Mouse (Mus musculus): ENCODE measurements around the gene Arl3. TPM values are rescaled to one million over a fixed set of nuclear protein-coding genes. Genes with fewer than 3 reads are reported as not detected.

Arl3 gene
- polyA plus RNA-seq (2012; rRNA removed): 165 and 172 TPM in 2 replicates

DNA sequence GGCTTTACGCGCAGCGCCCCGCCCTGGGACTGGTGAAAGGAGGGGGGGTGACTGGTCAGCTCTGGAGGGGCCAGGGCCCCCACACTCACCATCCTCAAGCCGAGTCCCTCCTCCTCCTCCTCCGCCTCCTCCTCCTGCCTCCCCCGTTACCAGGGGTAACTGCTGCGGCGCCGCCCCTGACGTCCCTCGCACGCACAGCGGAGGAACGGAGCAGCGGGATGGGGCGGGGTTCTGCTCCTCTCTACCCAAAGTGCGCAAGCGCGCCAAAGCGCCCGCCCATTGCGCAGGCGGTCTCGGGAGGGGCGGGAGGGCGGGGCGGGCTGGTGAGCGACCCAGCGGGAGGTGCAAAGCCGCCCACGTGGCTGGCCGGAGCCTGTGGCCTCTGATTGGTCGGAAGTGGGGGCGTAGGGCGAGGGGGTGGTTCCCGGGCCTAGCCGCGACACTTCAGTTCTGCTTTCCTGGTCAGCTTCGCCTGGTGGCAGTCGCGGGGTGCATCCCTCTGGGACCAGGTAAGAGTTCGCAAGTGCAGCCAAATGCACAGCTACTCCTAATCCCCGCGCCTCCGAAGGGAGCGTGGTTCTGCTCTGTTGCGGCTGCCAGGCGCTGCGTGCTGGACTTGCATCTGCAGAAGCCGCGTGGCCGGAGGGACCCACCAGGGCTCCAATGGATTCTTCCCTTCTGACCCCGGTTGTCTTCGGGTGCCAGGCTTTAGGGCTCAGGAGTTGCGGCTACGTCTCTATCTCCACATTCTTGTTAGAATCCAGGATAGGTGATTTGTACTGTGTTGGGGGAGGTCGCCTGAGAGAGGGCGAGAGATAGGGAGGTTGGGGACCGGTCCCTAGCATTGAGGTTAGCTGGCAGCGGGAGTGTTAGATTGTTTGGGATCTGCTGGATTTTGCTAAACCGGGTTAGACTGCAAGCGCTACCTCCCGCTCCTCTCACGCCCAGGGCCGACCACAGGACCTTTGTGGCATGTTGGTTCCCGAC lies at the start of gene Arl3, which contains the start of gene Sfxn2:
Gene Arl3 (minus strand): TSS at position 248 of the 987 bp plus-strand sequence.
Gene Sfxn2 (plus strand): TSS at position 415 of the 987 bp plus-strand sequence.

GRCm38 (mm10) chr19:46598720-46599252 lies 25.8 kb upstream of the Arl3 start, which contains the start of gene Wbp1l:
TSS of gene Wbp1l (plus strand) at chr19:46599084.

DNA sequence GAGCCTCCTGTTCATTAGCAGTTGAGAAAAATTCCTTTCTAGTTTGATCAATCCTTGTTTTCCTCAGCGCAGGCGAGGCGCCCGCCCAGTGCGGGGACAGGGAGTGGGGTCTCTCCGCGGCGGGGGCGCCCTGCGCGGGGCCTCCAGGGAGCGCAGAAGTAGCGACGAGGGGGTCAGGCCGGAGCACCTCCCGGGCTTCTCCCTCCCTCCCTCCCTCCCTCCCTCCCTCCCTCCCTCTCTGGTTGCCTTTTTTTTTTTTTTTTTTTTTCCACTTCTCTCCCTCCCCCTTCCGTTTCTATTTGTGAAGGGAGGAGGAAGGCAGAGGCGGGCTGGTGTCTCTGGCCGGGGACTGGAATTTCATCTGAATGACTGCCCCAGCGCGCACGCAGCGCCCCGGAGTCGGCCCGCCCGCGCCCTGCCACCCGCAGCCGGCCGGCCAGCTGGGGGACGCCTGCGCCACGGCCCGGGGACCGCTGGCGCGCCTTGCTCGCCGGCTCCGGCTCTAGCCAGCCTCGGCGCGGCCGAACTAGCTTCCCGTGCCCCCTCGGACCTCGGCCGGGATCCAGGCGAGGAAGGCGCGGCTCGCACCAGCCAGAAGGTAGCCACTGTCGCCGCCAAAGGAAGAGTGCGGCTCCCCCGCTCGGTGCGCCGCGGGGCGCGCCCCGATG lies 71.5 kb downstream of the Arl3 start, which contains the start of gene Trim8:
Gene Trim8 (plus strand): TSS at position 302 of the 668 bp plus-strand sequence.

Other genes starting within 250 kb of the Arl3 start
- gene Psd, start 246.0 kb downstream of the Arl3 start, polyA plus RNA-seq (2012; rRNA removed): 23.7 and 27.8 TPM in 2 replicates
- 13.4 and 19.5 TPM in 2 replicates for gene Fbxl15, start 245.0 kb downstream of the Arl3 start, polyA plus RNA-seq (2012; rRNA removed)
- 139 and 148 TPM in 2 replicates for gene Cuedc2, start 234.5 kb downstream of the Arl3 start, polyA plus RNA-seq (2012; rRNA removed)
- 6.8 and 7.2 TPM in 2 replicates for gene Mfsd13a, start 232.1 kb downstream of the Arl3 start, polyA plus RNA-seq (2012; rRNA removed)
- gene 2310034G01Rik, start 222.9 kb downstream of the Arl3 start, polyA plus RNA-seq (2012; rRNA removed): 1.2 TPM in 2 replicates
- 126 and 144 TPM in 2 replicates for gene Actr1a, start 177.4 kb downstream of the Arl3 start, polyA plus RNA-seq (2012; rRNA removed)
- gene Sufu, start 176.3 kb downstream of the Arl3 start, polyA plus RNA-seq (2012; rRNA removed): 22.2 and 29.3 TPM in 2 replicates
- 36.9 and 46.9 TPM in 2 replicates for gene Trim8, start 71.5 kb downstream of the Arl3 start, polyA plus RNA-seq (2012; rRNA removed)
- gene Sfxn2, start 167 bp upstream of the Arl3 start, polyA plus RNA-seq (2012; rRNA removed): 11.7 and 16.0 TPM in 2 replicates
- 38.1 and 40.0 TPM in 2 replicates for gene Wbp1l, start 25.9 kb upstream of the Arl3 start, polyA plus RNA-seq (2012; rRNA removed)
- 0.02 TPM in 1 of 2 replicates, not detected in the other for gene Cyp17a1, start 100.0 kb upstream of the Arl3 start, polyA plus RNA-seq (2012; rRNA removed)
- gene Borcs7, start 116.7 kb upstream of the Arl3 start, polyA plus RNA-seq (2012; rRNA removed): 5.6 and 10.2 TPM in 2 replicates
- 14.2 and 17.9 TPM in 2 replicates for gene As3mt, start 134.3 kb upstream of the Arl3 start, polyA plus RNA-seq (2012; rRNA removed)
- gene Cnnm2, start 188.4 kb upstream of the Arl3 start, polyA plus RNA-seq (2012; rRNA removed): 4.8 and 5.9 TPM in 2 replicates